Mouse (Mus musculus): ENCODE results near the gene Klhl29.

Klhl29 gene

GRCm38 (mm10) chr12:5252569-5252968 is 122.9 kb downstream of the Klhl29 start:
- no peak for DNase-seq

- no peak for DNase-seq
Observed at GRCm38 (mm10) chr12:5250042-5250441, 125.4 kb downstream of the Klhl29 start.

- no peak for DNase-seq
Observed at GRCm38 (mm10) chr12:5249068-5249467, 126.4 kb downstream of the Klhl29 start.

- DNase-seq: no peak
Observed at GRCm38 (mm10) chr12:5247505-5247904, 128.0 kb downstream of the Klhl29 start.

GRCm38 (mm10) chr12:5246721-5247341 is 128.7 kb downstream of the Klhl29 start:
- DNase-seq: no peak

- no peak for DNase-seq
Observed at GRCm38 (mm10) chr12:5246193-5246621, 129.3 kb downstream of the Klhl29 start.

- no peak for DNase-seq
Observed at GRCm38 (mm10) chr12:5245207-5245597, 130.3 kb downstream of the Klhl29 start.

GRCm38 (mm10) chr12:5244431-5245206 is 130.9 kb downstream of the Klhl29 start:
- no peak for DNase-seq

- no peak for DNase-seq
Observed at GRCm38 (mm10) chr12:5243867-5244266, 131.6 kb downstream of the Klhl29 start.

- DNase-seq: no peak
Observed at GRCm38 (mm10) chr12:5243449-5243848, 132.0 kb downstream of the Klhl29 start.

GRCm38 (mm10) chr12:5242551-5243330 is 132.7 kb downstream of the Klhl29 start:
- DNase-seq: no peak

- no peak for DNase-seq
Observed at GRCm38 (mm10) chr12:5239451-5240245, 135.8 kb downstream of the Klhl29 start.

GRCm38 (mm10) chr12:5237078-5237477 is 138.4 kb downstream of the Klhl29 start:
- DNase-seq: peak; percentile 79 to 84

GRCm38 (mm10) chr12:5235596-5235995 is 139.9 kb downstream of the Klhl29 start:
- no peak for DNase-seq

- DNase-seq: no peak
Observed at GRCm38 (mm10) chr12:5230504-5230903, 145.0 kb downstream of the Klhl29 start.

- DNase-seq: no peak
Observed at GRCm38 (mm10) chr12:5226676-5227654, 148.5 kb downstream of the Klhl29 start.

- DNase-seq: no peak
Observed at GRCm38 (mm10) chr12:5223595-5223994, 151.9 kb downstream of the Klhl29 start.

GRCm38 (mm10) chr12:5222439-5223202 is 152.9 kb downstream of the Klhl29 start:
- no peak for DNase-seq

GRCm38 (mm10) chr12:5219913-5220575 is 155.4 kb downstream of the Klhl29 start:
- DNase-seq: no peak

All from lung, postnatal 4 days (tissue).